Mouse (Mus musculus) lung, postnatal 0 days (tissue): ENCODE data around the gene Tepsin. TPM values are rescaled to one million over a fixed set of nuclear protein-coding genes. Genes with fewer than 3 reads are reported as not detected.

Source experiments
- ATAC-seq: fragments of 200-750 bp; cut with Nextera tagmentation; 2 replicates; pipeline ENCODE4 v1.8.0; 2017; ENCODE audit warnings: moderate library complexity
- DNase-seq: peaks from one replicate; pipeline ENCODE4 v3.0.0-alpha.2; 2016; ENCODE audit warnings: low spot score
- H3K27ac ChIP-seq: fragments of 300-500 bp; sonication (generic); 2 replicates; pipeline ENCODE4 v1.5.1; 2014; ENCODE audit warnings: antibody characterized with exemption, mild to moderate bottlenecking, low read length, mixed read lengths
- H3K27me3 ChIP-seq: fragments of 300-500 bp; sonication (generic); replicated peaks from 2 replicates; pipeline ENCODE4 v1.6.1; 2014; ENCODE audit warnings: low read length, mixed read lengths; ENCODE audit not compliant: insufficient read depth
- H3K36me3 ChIP-seq: fragments of 300-500 bp; sonication (generic); 2 replicates; pipeline ENCODE4 v1.6.1; 2014; ENCODE audit warnings: low read length, mixed read lengths; ENCODE audit not compliant: insufficient read depth
- H3K4me1 ChIP-seq: fragments of 300-500 bp; sonication (generic); 2 replicates; pipeline ENCODE4 v1.6.1; 2014; ENCODE audit warnings: antibody characterized with exemption, low read depth, low read length, mixed read lengths; ENCODE audit not compliant: insufficient read depth
- H3K4me2 ChIP-seq: fragments of 300-500 bp; sonication (generic); replicated peaks from 2 replicates; pipeline ENCODE4 v1.6.1; 2014; ENCODE audit warnings: low read depth, mild to moderate bottlenecking, low read length, moderate library complexity, mixed read lengths
- H3K4me3 ChIP-seq: fragments of 300-500 bp; sonication (generic); 2 replicates; pipeline ENCODE4 v1.5.1; 2014; ENCODE audit warnings: low read depth, low read length
- H3K9ac ChIP-seq: fragments of 300-500 bp; sonication (generic); replicated peaks from 2 replicates; pipeline ENCODE4 v1.6.1; 2014; ENCODE audit warnings: low read depth, mild to moderate bottlenecking
- H3K9me3 ChIP-seq: fragments of 300-500 bp; sonication (generic); 2 replicates; pipeline ENCODE4 v1.6.1; 2016; ENCODE audit warnings: low read length, mixed read lengths
- CTCF ChIP-seq: IDR thresholded peaks from 2 replicates; pipeline ENCODE4 v1.5.1; 2016; ENCODE audit warnings: antibody characterized with exemption, mild to moderate bottlenecking
- EP300 ChIP-seq: IDR thresholded peaks from 2 replicates; pipeline ENCODE4 v1.6.1; 2016; ENCODE audit warnings: antibody characterized with exemption, mild to moderate bottlenecking, control low read depth
- WGBS: fragments of 180-500 bp; shearing (Covaris S2); extraction: QIAGEN DNeasy Blood & Tissue Kit; methylation state at CpG from one replicate; pipeline ENCODE4 v1.1.7; 2014; 5-methylcytosine and 5-hydroxymethylcytosine counted together
- polyA plus RNA-seq: library from polyadenylated mRNA; unstranded; fragments of >200 nt; fragmentation: Nextera tagmentation; extraction: Ambion mirVana; gene quantifications from 2 replicates; pipeline ENCODE4 v1.2.1, GENCODE M21; 2015

Tepsin gene
- polyA plus RNA-seq, 1 experiment from 2014 or later: 8.2 TPM

DNA sequence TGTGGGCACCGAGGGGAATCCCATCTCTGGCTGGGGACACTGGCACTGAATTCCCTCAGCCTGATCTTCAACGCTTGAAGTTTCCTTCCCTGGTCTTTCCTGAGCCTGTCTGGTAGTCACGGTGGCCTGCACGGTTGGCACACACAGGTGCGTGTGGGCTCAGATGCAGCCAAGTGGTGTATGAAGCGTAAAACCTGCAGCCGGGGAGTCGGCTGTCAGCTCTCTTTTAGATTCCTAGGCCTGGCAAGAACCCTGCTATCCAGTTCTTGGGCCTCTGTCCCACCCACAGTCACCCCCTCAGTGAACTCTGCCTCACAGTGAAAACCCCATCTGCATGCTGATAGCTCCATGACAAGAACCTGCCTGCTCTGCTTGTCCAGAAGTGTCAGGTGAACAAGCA is 37.9 kb downstream of the Tepsin start:
- Histone ChIP-seq H3K27ac (no peak overlapping the region), H3K4me3 (no peak overlapping the region), H3K9me3 (no peaks in the 10 kb centered on the region), H3K27me3 (no peaks in the 10 kb centered on the region), H3K36me3 (no peaks in the 10 kb centered on the region), H3K9ac (no peak overlapping the region), H3K4me2 (no peak overlapping the region), H3K4me1 (no peaks in the 10 kb centered on the region)
- DNase-seq: no peak
- ATAC-seq: no peak
- TF ChIP-seq EP300: no peak
- no peak for TF ChIP-seq CTCF
- WGBS: 71% methylated on average over 8 of the region's 8 CpGs

DNA sequence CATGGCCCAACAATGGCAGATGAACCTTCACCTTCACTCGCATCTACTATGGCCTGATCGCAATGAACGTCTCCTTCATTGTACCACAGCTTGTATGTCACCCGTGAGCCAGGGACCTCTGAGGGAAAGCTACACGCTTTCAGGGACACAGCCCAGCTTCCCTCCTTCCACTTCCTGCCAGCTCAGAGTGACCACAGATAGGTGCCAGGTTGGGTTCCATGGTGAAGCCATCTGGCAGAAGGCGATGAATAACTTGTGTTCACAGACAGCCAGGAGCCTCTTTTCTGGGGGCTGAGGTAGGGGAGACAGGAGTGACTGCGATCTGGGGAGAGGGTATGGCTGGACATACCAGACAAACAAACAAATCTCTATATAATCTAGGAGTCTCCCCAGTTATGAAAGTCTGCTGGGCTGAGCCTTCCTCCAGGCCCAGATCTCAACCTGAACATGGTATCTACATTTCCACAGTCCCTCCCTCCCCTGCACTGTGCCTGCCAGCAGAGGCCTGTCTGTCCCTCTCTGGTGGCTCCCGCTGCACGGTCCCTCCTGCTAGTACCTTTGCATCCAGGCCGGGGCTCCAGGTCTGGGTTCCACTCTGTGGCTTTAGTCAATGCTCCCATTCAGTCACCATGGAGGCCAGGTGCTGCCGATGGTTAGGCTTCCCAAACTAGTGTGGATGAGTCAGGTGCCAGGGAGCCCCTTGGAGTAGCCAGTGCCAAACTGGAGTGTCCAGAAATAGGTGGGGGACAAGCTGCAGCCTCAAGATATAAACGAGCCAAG is 42.4 kb downstream of the Tepsin start:
- H3K4me1 ChIP-seq: no peaks in the 10 kb centered on the region
- DNase-seq (no peak), ATAC-seq (no peak)
- no peaks in the 10 kb centered on the region for H3K9me3 ChIP-seq
- no peak overlapping the region for H3K4me3 ChIP-seq
- H3K4me2 ChIP-seq: no peak overlapping the region
- H3K9ac ChIP-seq: no peak overlapping the region
- H3K27me3 ChIP-seq: no peaks in the 10 kb centered on the region
- 74% methylated on average over 12 of the region's 12 CpGs for WGBS
- H3K36me3 ChIP-seq: no peaks in the 10 kb centered on the region
- H3K27ac ChIP-seq: no peak overlapping the region
- no peak for TF ChIP-seq EP300

DNA sequence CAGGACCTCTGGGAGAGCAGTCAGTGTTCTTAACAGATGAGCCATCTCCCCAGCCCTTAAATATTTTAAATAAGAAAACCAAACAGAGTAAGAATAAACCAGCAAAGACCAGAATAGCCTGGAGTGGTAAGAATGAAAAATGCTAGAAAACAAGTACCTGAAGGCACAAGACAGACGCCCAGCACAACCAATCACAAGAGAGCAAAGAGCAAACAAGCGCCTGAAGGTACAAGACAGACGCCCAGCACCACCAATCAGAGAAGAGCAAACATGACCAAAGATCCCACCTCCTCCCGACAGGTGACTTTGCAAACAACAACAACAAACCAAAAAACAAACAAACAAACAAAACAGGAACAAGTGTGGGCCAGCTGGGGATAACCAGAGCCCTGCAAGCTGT is 44.7 kb downstream of the Tepsin start:
- Histone ChIP-seq H3K9me3 (no peaks in the 10 kb centered on the region), H3K4me2 (no peak overlapping the region), H3K4me3 (no peak overlapping the region), H3K4me1 (no peaks in the 10 kb centered on the region), H3K9ac (no peak overlapping the region), H3K27me3 (no peaks in the 10 kb centered on the region), H3K36me3 (no peaks in the 10 kb centered on the region), H3K27ac (no peak overlapping the region)
- DNase-seq (no peak), ATAC-seq (no peak)
- 72% methylated on average over 4 of the region's 4 CpGs for WGBS
- no peak for TF ChIP-seq CTCF
- TF ChIP-seq EP300: no peak

DNA sequence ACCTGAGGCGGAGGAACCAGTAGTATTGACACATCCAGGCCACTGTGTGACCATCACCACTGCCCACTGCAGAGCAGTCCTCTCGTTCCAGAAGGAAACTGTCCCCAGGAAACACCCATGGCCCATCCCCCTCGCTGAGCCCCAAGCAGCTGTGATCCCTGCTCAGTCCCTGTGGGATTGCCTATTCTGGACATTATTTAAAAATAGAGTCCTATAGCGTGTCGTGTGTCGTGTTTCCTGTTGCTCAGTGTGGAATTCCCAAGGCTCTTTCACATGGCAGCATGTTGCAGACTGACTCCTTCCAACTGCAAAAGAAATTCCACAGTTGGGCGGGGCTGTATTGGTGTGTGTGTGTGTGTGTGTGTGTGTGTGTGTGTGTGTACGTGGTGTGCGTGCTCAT is 46.3 kb downstream of the Tepsin start:
- TF ChIP-seq EP300: no peak
- TF ChIP-seq CTCF: no peak
- DNase-seq (peak; percentile 50), ATAC-seq (peak; percentile 68)
- Histone ChIP-seq H3K9me3 (no peaks in the 10 kb centered on the region), H3K4me2 (no peak overlapping the region), H3K36me3 (no peaks in the 10 kb centered on the region), H3K27me3 (peaks cover 9% of the 10 kb centered on the region), H3K27ac (no peak overlapping the region), H3K9ac (no peak overlapping the region), H3K4me3 (no peak overlapping the region), H3K4me1 (peaks cover 5% of the 10 kb centered on the region; the same call in 1 of the 2 replicates)
- WGBS: 47% methylated on average over 9 of the region's 9 CpGs

DNA sequence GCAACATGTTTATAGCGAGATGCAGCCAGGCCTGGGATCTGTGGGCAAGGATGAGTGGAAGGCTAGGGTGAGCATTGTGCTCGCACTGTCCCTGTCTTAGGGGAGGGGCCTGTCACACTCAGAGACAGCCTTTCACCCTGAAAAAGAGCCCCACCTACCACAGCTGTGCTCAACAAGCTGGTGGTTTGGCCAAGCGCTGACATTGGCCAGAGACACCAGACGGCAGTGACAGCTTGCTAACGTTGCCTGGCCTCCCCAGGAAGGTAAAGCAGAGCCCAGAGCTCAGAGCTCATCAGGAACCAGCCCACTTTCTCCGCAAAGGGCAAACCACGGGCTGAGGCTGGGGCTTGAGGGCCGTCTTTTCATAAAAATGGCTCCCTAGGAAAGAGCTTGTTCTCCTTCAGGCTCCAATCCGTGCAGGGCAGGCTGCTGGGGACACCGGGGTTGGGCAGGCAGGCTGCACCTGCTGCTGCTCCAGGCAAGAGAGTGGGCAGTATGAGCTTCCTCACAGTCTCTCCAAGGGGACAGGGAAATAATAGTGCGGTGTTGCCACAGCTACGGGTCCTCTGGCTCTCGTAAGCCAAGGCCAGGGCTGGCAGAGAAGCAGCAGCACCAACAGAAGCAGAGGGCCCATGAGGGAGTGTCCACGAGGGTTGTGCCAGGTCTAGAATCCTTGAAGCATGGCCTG is 47.3 kb downstream of the Tepsin start:
- Histone ChIP-seq H3K9ac (no peak overlapping the region), H3K27me3 (peaks cover 17% of the 10 kb centered on the region), H3K4me3 (no peak overlapping the region), H3K9me3 (no peaks in the 10 kb centered on the region), H3K36me3 (no peaks in the 10 kb centered on the region), H3K4me1 (peaks cover 8% of the 10 kb centered on the region; the same call in 1 of the 2 replicates), H3K4me2 (no peak overlapping the region), H3K27ac (no peak overlapping the region)
- DNase-seq (no peak), ATAC-seq (no peak)
- 46% methylated on average over 14 of the region's 14 CpGs for WGBS
- TF ChIP-seq EP300: no peak
- TF ChIP-seq CTCF: no peak

DNA sequence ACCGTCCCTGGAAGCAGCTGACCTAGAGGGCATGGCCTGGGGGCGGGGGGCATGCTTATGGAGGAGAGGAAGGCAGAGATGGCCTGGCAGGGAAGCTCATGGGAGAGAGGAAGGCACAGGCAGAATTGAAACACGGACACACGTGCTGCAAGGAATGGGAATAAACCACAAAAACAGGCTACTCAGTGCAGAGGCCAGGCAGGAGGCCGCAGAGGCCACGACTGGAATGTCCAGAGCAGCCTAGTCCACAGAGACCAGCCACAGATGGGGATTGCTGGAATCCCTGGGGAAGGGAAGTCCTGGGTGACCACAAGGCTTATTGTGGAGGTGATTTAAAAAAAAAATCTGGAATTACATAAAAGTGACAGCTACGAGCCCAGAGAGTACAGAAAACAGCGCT is 49.5 kb downstream of the Tepsin start:
- 81% methylated on average over 8 of the region's 8 CpGs for whole genome bisulfite sequencing
- H3K27ac ChIP-seq: no peak overlapping the region
- H3K9ac ChIP-seq: no peak overlapping the region
- H3K4me2 ChIP-seq: no peak overlapping the region
- peaks cover 22% of the 10 kb centered on the region for H3K27me3 ChIP-seq
- ATAC-seq: no peak
- H3K36me3 ChIP-seq: no peaks in the 10 kb centered on the region
- no peaks in the 10 kb centered on the region for H3K9me3 ChIP-seq
- TF ChIP-seq CTCF: no peak
- TF ChIP-seq EP300: no peak
- DNase-seq: no peak
- no peak overlapping the region for H3K4me3 ChIP-seq
- peaks cover 8% of the 10 kb centered on the region; the same call in 1 of the 2 replicates for H3K4me1 ChIP-seq
